Mouse (Mus musculus): ENCODE measurements around the gene Ostn. TPM values are rescaled to one million over a fixed set of nuclear protein-coding genes. Genes with fewer than 3 reads are reported as not detected.

Gene Ostn
- total and polyA plus RNA-seq, 3 experiments: not detected

GRCm38 (mm10) chr16:27382217-27382616 lies 74.9 kb downstream of the Ostn start:
- Histone ChIP-seq H3K36me3 (replicated peaks) (no peaks in the 10 kb centered on the region), H3K4me1 (ENCODE audit: insufficient read depth, low read depth, low read length) (peaks cover 3% of the 10 kb centered on the region; the same call in 1 of the 2 replicates), H3K9me3 (replicated peaks) (no peaks in the 10 kb centered on the region), H3K4me3 (ENCODE audit: low read depth, low read length) (no peak overlapping the region), H3K27me3 (ENCODE audit: insufficient read depth, low read length) (peaks cover 4% of the 10 kb centered on the region; the same call in 1 of the 2 replicates)
- ATAC-seq (ENCODE audit: extremely low read depth, insufficient number of reproducible peaks, low FRiP score, poor library complexity, severe bottlenecking) (no peak), DNase-seq (ENCODE audit: low spot score) (no peak)
- no peak for TF ChIP-seq CTCF (IDR thresholded peaks at IDR 0.05; ENCODE audit: low read depth, low read length)
- no peak for TF ChIP-seq GATA1 (IDR thresholded peaks at IDR 0.05; ENCODE audit: borderline replicate concordance, low read length)
- TF ChIP-seq GATA2 (IDR thresholded peaks at IDR 0.05; ENCODE audit: borderline replicate concordance, low read depth, low read length): no peak
- TF ChIP-seq TAL1 (conservative IDR thresholded peaks at IDR 0.05; ENCODE audit: low read depth, low read length): no peak
- no peak for TF ChIP-seq POLR2AphosphoS5 (IDR thresholded peaks at IDR 0.05; ENCODE audit: insufficient replicate concordance, low read depth, low read length)

DNA sequence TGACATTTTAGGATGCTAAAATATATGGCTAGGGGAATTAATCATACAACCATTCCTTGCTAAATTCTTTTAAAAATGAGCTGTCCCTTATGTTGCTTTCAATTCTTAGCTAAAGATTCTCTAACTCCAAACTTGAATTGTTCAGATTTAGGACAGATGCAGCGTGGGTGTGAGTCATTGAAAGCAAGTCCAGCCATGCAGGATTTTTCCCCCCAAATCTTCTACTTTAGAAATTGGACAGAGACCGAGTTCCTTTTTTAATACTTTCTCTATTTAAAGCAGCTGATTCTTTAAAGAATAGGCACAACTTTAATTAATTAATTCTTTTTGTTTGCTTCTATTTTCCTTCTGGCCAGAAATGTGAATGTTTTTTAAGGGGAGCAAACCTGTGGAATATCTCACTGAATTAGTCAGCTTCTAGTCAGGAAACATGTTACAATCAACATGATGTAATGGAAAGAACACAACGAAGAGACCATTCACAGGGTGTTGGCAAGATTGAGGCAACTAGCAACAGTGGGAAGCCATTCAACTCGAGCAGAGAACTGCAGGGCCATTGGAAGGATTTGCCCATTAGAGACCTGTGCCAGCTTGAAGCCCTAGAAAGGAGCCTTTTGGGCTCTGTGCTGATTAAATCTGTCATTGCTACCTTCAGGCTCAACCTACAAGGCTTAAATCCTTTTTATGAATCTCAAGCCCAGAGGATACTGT lies 77.8 kb downstream of the Ostn start:
- no peak for TF ChIP-seq POLR2AphosphoS5 (IDR thresholded peaks at IDR 0.05; ENCODE audit: insufficient replicate concordance, low read depth, low read length)
- no peak for TF ChIP-seq TAL1 (conservative IDR thresholded peaks at IDR 0.05; ENCODE audit: low read depth, low read length)
- TF ChIP-seq GATA1 (IDR thresholded peaks at IDR 0.05; ENCODE audit: borderline replicate concordance, low read length): no peak
- no peak for TF ChIP-seq GATA2 (IDR thresholded peaks at IDR 0.05; ENCODE audit: borderline replicate concordance, low read depth, low read length)
- TF ChIP-seq CTCF (IDR thresholded peaks at IDR 0.05; ENCODE audit: low read depth, low read length): no peak
- Histone ChIP-seq H3K27me3 (ENCODE audit: insufficient read depth, low read length) (peaks cover 4% of the 10 kb centered on the region; the same call in 1 of the 2 replicates), H3K36me3 (replicated peaks) (no peaks in the 10 kb centered on the region), H3K4me3 (ENCODE audit: low read depth, low read length) (no peak overlapping the region), H3K9me3 (replicated peaks) (no peaks in the 10 kb centered on the region), H3K4me1 (ENCODE audit: insufficient read depth, low read depth, low read length) (peaks cover 19% of the 10 kb centered on the region)
- no peak for DNase-seq (ENCODE audit: low spot score)
- no peak for ATAC-seq (ENCODE audit: extremely low read depth, insufficient number of reproducible peaks, low FRiP score, poor library complexity, severe bottlenecking)

DNA sequence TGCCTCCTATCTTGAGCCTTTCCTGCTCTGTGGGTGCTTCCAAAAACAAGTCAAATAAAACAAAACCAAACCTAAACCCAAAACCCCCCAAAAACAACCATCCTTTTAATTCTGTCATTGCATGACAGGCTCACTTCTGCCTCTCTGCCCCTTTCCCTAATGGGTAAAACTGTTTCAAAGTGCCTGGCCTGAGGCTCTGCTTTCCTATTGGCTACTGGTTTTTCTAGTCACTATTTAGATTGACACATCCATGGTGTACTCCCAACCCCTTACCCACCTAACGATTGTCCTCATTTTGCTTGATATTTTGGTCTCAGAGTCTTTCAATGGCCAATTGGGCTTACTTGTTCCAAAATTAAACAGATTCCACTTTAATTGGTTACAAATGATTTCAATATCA lies 78.4 kb downstream of the Ostn start:
- DNase-seq (ENCODE audit: low spot score) (no peak), ATAC-seq (ENCODE audit: extremely low read depth, insufficient number of reproducible peaks, low FRiP score, poor library complexity, severe bottlenecking) (no peak)
- Histone ChIP-seq H3K27me3 (ENCODE audit: insufficient read depth, low read length) (peaks cover 4% of the 10 kb centered on the region; the same call in 1 of the 2 replicates), H3K36me3 (replicated peaks) (no peaks in the 10 kb centered on the region), H3K9me3 (replicated peaks) (no peaks in the 10 kb centered on the region), H3K4me3 (ENCODE audit: low read depth, low read length) (no peak overlapping the region), H3K4me1 (ENCODE audit: insufficient read depth, low read depth, low read length) (peaks cover 25% of the 10 kb centered on the region)
- no peak for TF ChIP-seq TAL1 (conservative IDR thresholded peaks at IDR 0.05; ENCODE audit: low read depth, low read length)
- TF ChIP-seq GATA1 (IDR thresholded peaks at IDR 0.05; ENCODE audit: borderline replicate concordance, low read length): no peak
- no peak for TF ChIP-seq CTCF (IDR thresholded peaks at IDR 0.05; ENCODE audit: low read depth, low read length)
- TF ChIP-seq POLR2AphosphoS5 (IDR thresholded peaks at IDR 0.05; ENCODE audit: insufficient replicate concordance, low read depth, low read length): no peak
- no peak for TF ChIP-seq GATA2 (IDR thresholded peaks at IDR 0.05; ENCODE audit: borderline replicate concordance, low read depth, low read length)

- Histone ChIP-seq H3K27me3 (ENCODE audit: insufficient read depth, low read length) (peaks cover 4% of the 10 kb centered on the region; the same call in 1 of the 2 replicates), H3K4me1 (ENCODE audit: insufficient read depth, low read depth, low read length) (peaks cover 29% of the 10 kb centered on the region), H3K9me3 (replicated peaks) (no peaks in the 10 kb centered on the region), H3K36me3 (replicated peaks) (peaks cover 5% of the 10 kb centered on the region), H3K4me3 (ENCODE audit: low read depth, low read length) (no peak overlapping the region)
- TF ChIP-seq POLR2AphosphoS5 (IDR thresholded peaks at IDR 0.05; ENCODE audit: insufficient replicate concordance, low read depth, low read length) (no peak), GATA2 (IDR thresholded peaks at IDR 0.05; ENCODE audit: borderline replicate concordance, low read depth, low read length) (no peak), TAL1 (conservative IDR thresholded peaks at IDR 0.05; ENCODE audit: low read depth, low read length) (no peak), GATA1 (IDR thresholded peaks at IDR 0.05; ENCODE audit: borderline replicate concordance, low read length) (no peak), CTCF (IDR thresholded peaks at IDR 0.05; ENCODE audit: low read depth, low read length) (no peak)
- no peak for ATAC-seq (ENCODE audit: extremely low read depth, insufficient number of reproducible peaks, low FRiP score, poor library complexity, severe bottlenecking)
- no peak for DNase-seq (ENCODE audit: low spot score)
These were observed 79.6 kb downstream of the Ostn start for GRCm38 (mm10) chr16:27386850-27387407.

DNA sequence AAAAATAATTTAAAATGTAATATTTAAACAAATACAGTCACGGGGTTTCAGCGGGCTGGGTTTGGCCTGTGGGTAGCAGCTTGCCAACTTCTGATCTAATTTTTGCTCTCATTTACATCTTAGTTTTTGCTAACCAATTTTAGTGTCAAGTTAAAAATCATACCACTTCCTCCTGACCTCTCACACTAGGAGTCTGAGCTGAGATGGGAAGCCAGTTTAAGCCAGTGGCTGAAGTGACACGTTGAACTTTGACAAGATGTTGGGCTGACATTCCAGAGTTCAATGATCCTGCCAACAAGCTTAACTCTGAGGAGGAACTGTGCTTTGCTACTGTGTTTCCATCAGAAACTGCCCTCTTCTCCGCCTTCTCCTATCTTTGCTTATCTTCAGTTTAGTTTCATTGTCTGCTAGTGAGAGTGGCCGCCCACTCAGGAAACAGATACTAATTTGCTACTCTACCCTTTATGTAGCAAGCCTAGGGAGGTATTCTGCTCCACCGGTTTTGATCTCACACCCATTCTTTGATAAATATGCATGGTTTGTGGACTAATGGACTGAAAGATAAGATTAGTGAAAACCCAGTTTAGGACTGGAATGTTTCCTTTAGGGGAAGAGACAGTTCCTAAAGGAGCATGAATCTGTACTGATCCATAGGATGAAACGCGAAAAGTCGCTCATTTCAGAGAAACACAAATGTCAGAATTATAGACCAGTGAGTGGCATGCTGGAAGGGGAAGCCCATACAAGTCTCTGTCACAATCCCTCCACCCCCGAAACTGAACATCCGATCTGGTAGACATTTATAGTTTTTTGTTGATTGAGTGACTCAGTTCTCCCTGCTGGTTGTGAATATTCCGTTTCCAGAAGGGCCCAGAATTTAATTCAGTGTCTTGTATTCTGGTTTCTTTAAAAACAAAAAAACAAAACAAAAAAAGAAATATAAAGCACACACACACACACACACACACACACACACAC lies 80.6 kb downstream of the Ostn start:
- TF ChIP-seq GATA1 (IDR thresholded peaks at IDR 0.05; ENCODE audit: borderline replicate concordance, low read length): no peak
- no peak for TF ChIP-seq GATA2 (IDR thresholded peaks at IDR 0.05; ENCODE audit: borderline replicate concordance, low read depth, low read length)
- TF ChIP-seq CTCF (IDR thresholded peaks at IDR 0.05; ENCODE audit: low read depth, low read length): no peak
- TF ChIP-seq POLR2AphosphoS5 (IDR thresholded peaks at IDR 0.05; ENCODE audit: insufficient replicate concordance, low read depth, low read length): no peak
- TF ChIP-seq TAL1 (conservative IDR thresholded peaks at IDR 0.05; ENCODE audit: low read depth, low read length): no peak
- DNase-seq (ENCODE audit: low spot score): no peak
- H3K9me3 ChIP-seq (replicated peaks): no peaks in the 10 kb centered on the region
- H3K4me1 ChIP-seq (ENCODE audit: insufficient read depth, low read depth, low read length): peaks cover 29% of the 10 kb centered on the region
- peaks cover 4% of the 10 kb centered on the region; the same call in 1 of the 2 replicates for H3K27me3 ChIP-seq (ENCODE audit: insufficient read depth, low read length)
- ATAC-seq (ENCODE audit: extremely low read depth, insufficient number of reproducible peaks, low FRiP score, poor library complexity, severe bottlenecking): peak; percentile 55
- H3K4me3 ChIP-seq (ENCODE audit: low read depth, low read length): peak overlapping the region; percentile 93
- H3K36me3 ChIP-seq (replicated peaks): peaks cover 10% of the 10 kb centered on the region
